Mouse (Mus musculus): Measurements from ENCODE around the gene Limk2.

DNA sequence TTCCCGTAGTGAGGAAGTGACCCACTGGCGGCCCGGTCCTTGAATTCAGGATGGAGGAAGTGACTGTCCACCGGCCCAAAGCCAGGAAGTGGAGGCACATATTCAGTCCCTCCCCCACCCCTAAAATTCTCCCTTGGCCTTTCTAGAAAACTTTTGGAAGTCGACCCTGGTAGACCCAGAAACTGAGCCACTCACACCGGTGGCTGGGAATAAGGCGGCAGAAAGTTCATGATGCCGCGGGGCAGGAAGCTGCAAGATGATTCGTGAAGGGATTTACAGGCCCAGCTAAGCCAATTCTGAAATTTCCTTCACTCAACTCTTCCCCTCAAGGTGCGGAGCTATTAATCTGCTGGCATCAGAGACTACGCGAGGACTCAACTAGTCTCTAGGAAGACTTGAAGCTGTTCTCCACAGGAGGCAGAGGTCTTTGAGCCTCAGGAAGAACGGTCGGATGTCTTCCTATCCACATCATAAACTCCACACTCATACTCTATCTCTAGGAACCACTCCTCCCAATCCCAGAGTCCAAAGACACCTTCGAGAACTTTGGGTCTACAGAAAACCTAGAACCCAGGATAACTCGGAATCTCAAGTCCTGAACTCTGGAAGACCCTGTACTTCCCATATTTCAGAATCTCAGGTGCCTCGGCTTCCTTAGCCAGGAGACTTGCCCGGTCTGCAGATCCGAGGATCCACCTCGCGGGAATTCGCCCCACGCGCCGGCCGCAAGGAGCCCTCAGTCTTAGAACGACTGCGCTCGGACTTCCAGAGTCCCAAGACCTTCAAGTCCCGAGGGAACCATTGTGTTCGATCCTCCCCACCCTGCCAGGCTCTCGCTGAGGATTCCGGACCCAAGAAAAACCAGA is 625 bp downstream of the Limk2 start:
- TF ChIP-seq CTCF (IDR thresholded peaks at IDR 0.05), result no peak
- no peak for TF ChIP-seq EP300 (IDR thresholded peaks at IDR 0.05)
